Mouse (Mus musculus) spleen, adult 2 months (tissue): ENCODE measurements around the gene Dock7. TPM values are rescaled to one million over a fixed set of nuclear protein-coding genes. Genes with fewer than 3 reads are reported as not detected.

ENCODE experiments used
- DNase-seq, 2 experiments: peaks; one replicate each; pipeline versions ENCODE4 v3.0.0 to v3.0.0-alpha.2; 2012 to 2021; ENCODE audit warnings: low spot score in 2 of 2, low read depth in 1 of 2
- H3K27ac ChIP-seq: fragments of 200-500 bp; 2 replicates; pipeline ENCODE4 v1.5.1; 2012; ENCODE audit warnings: low read length, inconsistent platforms; ENCODE audit not compliant: insufficient read depth
- H3K27me3 ChIP-seq: fragments of 200-500 bp; 2 replicates; pipeline ENCODE4 v1.6.1; 2012; ENCODE audit warnings: mild to moderate bottlenecking, moderate library complexity, low read length, inconsistent platforms; ENCODE audit not compliant: control insufficient read depth, insufficient read depth
- H3K36me3 ChIP-seq: fragments of 200-500 bp; 2 replicates; pipeline ENCODE4 v1.6.1; 2012; ENCODE audit warnings: mild to moderate bottlenecking, low read length, inconsistent platforms; ENCODE audit not compliant: control insufficient read depth, insufficient read depth
- H3K4me1 ChIP-seq: fragments of 200-500 bp; 2 replicates; pipeline ENCODE4 v1.6.1; 2011; ENCODE audit warnings: inconsistent platforms; ENCODE audit not compliant: control insufficient read depth, insufficient read depth, insufficient read length
- H3K4me3 ChIP-seq: fragments of 200-500 bp; 2 replicates; pipeline ENCODE4 v1.5.1; 2011; ENCODE audit warnings: mild to moderate bottlenecking, inconsistent platforms; ENCODE audit not compliant: insufficient read depth, insufficient read length; ENCODE audit errors: extremely low read depth
- CTCF ChIP-seq: fragments of 200-500 bp; IDR thresholded peaks from 2 replicates; pipeline ENCODE4 v1.5.1; 2011; ENCODE audit warnings: mild to moderate bottlenecking, inconsistent platforms; ENCODE audit not compliant: insufficient read depth, insufficient read length, insufficient replicate concordance; ENCODE audit errors: extremely low read depth
- POLR2A ChIP-seq: fragments of 200-500 bp; IDR thresholded peaks from 2 replicates; pipeline ENCODE4 v1.6.1; 2011; ENCODE audit warnings: low read depth, low read length, inconsistent platforms
- WGBS: fragments of 180-500 bp; shearing (Covaris S2); methylation state at CpG from one replicate; pipeline ENCODE4 v1.1.7; 2018; 5-methylcytosine and 5-hydroxymethylcytosine counted together
- polyA plus RNA-seq: library from polyadenylated mRNA; depleted of rRNA; stranded (reverse); fragments of >200 nt; gene quantifications from 2 replicates; pipeline ENCODE4 v1.2.3, GENCODE M21; 2012

Gene Dock7
- polyA plus RNA-seq, 1 experiment: 5.4 TPM

DNA sequence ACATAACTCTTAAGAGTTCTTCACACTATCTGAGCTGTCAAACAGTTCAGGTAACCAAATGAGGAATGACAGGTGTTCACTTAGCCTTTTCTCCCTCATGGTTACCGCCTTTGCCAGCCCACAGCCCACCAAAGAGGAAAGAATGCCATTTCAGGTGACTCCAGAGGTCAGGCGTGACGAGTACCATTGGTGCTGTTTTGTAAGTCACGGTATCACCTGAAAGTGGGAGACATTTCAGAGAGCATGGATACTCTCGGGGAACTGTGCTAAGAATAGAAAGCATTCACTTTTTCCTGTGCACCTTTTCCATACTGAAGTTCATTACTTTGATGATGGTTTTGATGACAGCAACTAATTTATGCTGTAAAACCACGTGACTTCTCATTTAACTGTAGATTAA, 184.7 kb downstream of the Dock7 start:
- Histone ChIP-seq H3K27ac (no peak overlapping the region), H3K4me1 (no peaks in the 10 kb centered on the region), H3K4me3 (no peak overlapping the region), H3K27me3 (no peaks in the 10 kb centered on the region), H3K36me3 (peaks cover 11% of the 10 kb centered on the region)
- no peak for TF ChIP-seq POLR2A
- no peak for TF ChIP-seq CTCF
- WGBS: 90% methylated on average over 6 of the region's 6 CpGs
- DNase-seq: no peak

DNA sequence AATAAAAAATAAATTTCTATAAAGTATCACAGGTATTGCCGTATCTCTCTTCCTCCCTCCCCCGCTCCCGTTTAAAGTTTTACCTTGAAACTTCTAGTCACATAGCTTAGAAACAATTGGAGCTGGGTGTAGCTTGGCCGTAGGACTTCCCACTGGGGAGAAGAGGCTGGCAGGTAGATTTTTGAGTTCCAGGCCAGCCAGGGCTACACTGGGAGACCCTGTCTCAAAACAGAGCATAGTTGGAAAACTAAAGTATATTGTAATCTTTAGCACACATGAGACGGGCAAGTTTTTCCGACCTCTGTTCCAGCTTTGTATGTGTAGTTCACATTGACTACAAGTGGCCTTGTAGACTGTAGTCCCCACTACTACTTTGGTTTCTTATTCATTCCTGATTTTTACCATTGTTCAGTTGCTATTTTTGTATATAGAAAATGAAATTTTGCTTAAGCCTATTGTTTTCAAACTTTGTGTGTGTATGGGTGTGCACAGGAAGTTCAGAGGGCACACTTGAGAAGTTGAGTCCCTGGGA, 195.4 kb downstream of the Dock7 start:
- no peak for TF ChIP-seq CTCF
- TF ChIP-seq POLR2A: no peak
- Histone ChIP-seq H3K27ac (no peak overlapping the region), H3K27me3 (no peaks in the 10 kb centered on the region), H3K4me3 (no peak overlapping the region; the same call in none of the 2 replicates), H3K36me3 (0 out of 2 replicates have a peak, but pooled peaks cover 1% of the 10 kb centered on the region), H3K4me1 (peaks cover 11% of the 10 kb centered on the region; the same call in 1 of the 2 replicates)
- 9% methylated on average over 6 of the region's 6 CpGs for WGBS
- DNase-seq: no peak

DNA sequence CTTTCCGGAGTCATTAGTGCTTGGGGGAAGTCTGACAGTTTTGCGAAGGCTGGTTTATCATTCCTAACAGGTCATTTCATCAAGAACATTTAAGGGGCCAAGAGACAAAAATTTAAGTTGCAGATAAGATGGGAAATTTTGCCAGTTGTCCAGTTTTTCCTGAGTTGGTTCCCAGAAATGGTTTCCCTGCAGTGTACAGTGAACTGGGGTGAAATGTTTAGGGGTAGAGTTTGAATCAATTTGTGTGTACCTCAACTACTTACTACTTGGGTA, 195.9 kb downstream of the Dock7 start:
- TF ChIP-seq POLR2A: no peak
- no peak for TF ChIP-seq CTCF
- WGBS: 0% methylated on average over 2 of the region's 2 CpGs
- DNase-seq: no peak

GRCm38 (mm10) chr4:98924071-98924905, 196.4 kb downstream of the Dock7 start:
- no peak for TF ChIP-seq CTCF
- TF ChIP-seq POLR2A: no peak
- 0 out of 2 replicates have a peak, but pooled peaks cover 1% of the 10 kb centered on the region for H3K36me3 ChIP-seq
- H3K4me3 ChIP-seq: peak overlapping the region; percentile 85
- no peak for DNase-seq
- peak overlapping the region; percentile 99 for H3K27ac ChIP-seq
- under 1% methylated on average over 61 of the region's 66 CpGs for WGBS
- H3K4me1 ChIP-seq: peaks cover 11% of the 10 kb centered on the region; the same call in 1 of the 2 replicates
- no peaks in the 10 kb centered on the region for H3K27me3 ChIP-seq

More for the DNA sequence above, 195.9 kb downstream of the Dock7 start:
- Histone ChIP-seq H3K36me3 (0 out of 2 replicates have a peak, but pooled peaks cover 1% of the 10 kb centered on the region), H3K4me3 (peak overlapping the region; percentile 85), H3K27me3 (no peaks in the 10 kb centered on the region), H3K4me1 (peaks cover 11% of the 10 kb centered on the region; the same call in 1 of the 2 replicates), H3K27ac (no peak overlapping the region)

GRCm38 (mm10) chr4:98923568-98924070, 197.1 kb downstream of the Dock7 start, which contains the start of gene Usp1:
Usp1 (plus strand) TSS chr4:98923810.
- WGBS: under 1% methylated on average over 67 of the region's 67 CpGs
- H3K4me1 ChIP-seq: peaks cover 11% of the 10 kb centered on the region; the same call in 1 of the 2 replicates
- TF ChIP-seq CTCF (no peak), POLR2A (no peak; the same call in 1 of the 2 replicates)
- H3K27ac ChIP-seq: peak within 1 kb of the TSS; percentile 99
- H3K4me3 ChIP-seq: peak within 1 kb of the TSS; percentile 87
- no peaks in the 10 kb centered on the region for H3K27me3 ChIP-seq
- H3K36me3 ChIP-seq: no peaks in the 10 kb centered on the region
- DNase-seq: no peak

DNA sequence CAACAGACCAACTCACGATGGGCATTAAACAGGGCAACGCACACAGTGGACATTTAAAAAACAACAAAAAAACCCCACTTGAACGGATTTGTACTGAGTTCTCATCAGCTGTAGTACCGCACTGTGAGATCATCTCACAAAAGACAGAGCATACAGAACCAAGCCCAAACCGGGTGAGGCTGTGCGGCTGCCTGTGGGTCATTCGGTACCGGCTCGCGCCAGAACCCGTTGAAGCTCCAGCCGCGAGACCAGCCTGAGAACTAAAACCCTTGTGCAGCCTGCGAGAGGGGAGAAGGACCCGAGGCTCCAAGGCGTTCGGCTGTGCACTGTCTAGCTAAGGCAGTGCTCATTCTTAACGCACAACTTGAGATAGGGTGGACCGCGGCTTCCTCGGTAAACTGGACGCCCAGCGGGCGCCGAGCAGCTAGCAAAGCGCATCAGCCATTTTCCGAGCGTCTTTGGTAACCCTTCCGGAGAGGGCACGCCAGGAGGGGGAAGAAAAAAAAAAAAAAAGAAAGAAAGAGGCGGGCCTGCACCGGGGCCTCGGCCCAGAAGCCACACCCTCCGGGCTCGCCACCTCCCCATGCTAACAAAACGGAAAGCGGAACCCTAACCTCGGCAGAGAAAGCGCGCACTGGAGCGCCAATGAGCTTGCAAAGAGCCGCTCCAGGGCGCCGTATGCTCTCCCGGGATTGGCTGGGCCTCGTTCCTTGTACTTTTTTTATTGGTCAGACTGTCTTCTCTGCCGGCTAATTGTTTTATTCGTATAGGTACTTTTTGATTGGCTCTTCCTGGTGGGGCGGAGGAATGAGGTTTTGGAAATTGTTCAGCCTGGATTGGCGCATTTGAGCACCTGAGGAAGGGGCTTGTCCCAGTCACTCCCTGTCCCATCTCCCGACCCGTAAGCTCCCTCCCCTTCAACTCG, 197.8 kb downstream of the Dock7 start:
- Histone ChIP-seq H3K36me3 (no peaks in the 10 kb centered on the region), H3K4me1 (peaks cover 11% of the 10 kb centered on the region; the same call in 1 of the 2 replicates), H3K27ac (peak overlapping the region; percentile 99), H3K27me3 (no peaks in the 10 kb centered on the region), H3K4me3 (peak overlapping the region; percentile 87)
- TF ChIP-seq POLR2A (peak; percentile 28; the same call in 1 of the 2 replicates), CTCF (no peak)
- under 1% methylated on average over 52 of the region's 53 CpGs for WGBS
- peak; percentile 93 to 98 for DNase-seq
